Mouse (Mus musculus) heart, embryonic 11.5 days (tissue): ENCODE results near the gene Lrch1. TPM values are rescaled to one million over a fixed set of nuclear protein-coding genes. Genes with fewer than 3 reads are reported as not detected.

ENCODE experiments used
- ATAC-seq: fragments of 200-750 bp; cut with Nextera tagmentation; replicated peaks from 2 replicates; pipeline ENCODE4 v1.8.0; 2017; ENCODE audit warnings: moderate library complexity; ENCODE audit not compliant: insufficient number of reproducible peaks, low FRiP score, low TSS enrichment
- H3K27ac ChIP-seq: fragments of 300-500 bp; sonication (generic); 2 replicates; pipeline ENCODE4 v1.5.1; 2014; ENCODE audit warnings: mild to moderate bottlenecking, low read depth, low read length
- H3K27me3 ChIP-seq: fragments of 300-500 bp; sonication (generic); 2 replicates; pipeline ENCODE4 v1.6.1; 2014; ENCODE audit warnings: mild to moderate bottlenecking, low read length, mixed read lengths; ENCODE audit not compliant: control insufficient read depth, insufficient read depth
- H3K36me3 ChIP-seq: fragments of 300-500 bp; sonication (generic); 2 replicates; pipeline ENCODE4 v1.6.1; 2014; ENCODE audit warnings: mild to moderate bottlenecking, low read length, moderate library complexity, mixed read lengths; ENCODE audit not compliant: control insufficient read depth, insufficient read depth
- H3K4me1 ChIP-seq: fragments of 300-500 bp; sonication (generic); 2 replicates; pipeline ENCODE4 v1.6.1; 2014; ENCODE audit warnings: low read length; ENCODE audit not compliant: control insufficient read depth, insufficient read depth
- H3K4me2 ChIP-seq: fragments of 300-500 bp; sonication (generic); 2 replicates; pipeline ENCODE4 v1.6.1; 2014; ENCODE audit warnings: mild to moderate bottlenecking, moderate library complexity
- H3K4me3 ChIP-seq: fragments of 300-500 bp; sonication (generic); 2 replicates; pipeline ENCODE4 v1.5.1; 2014; ENCODE audit warnings: low read depth, low read length
- H3K9ac ChIP-seq: fragments of 300-500 bp; sonication (generic); 2 replicates; pipeline ENCODE4 v1.6.1; 2014; ENCODE audit warnings: mild to moderate bottlenecking, low read depth, low read length, moderate library complexity
- H3K9me3 ChIP-seq: fragments of 300-500 bp; sonication (generic); replicated peaks from 2 replicates; pipeline ENCODE4 v1.6.1; 2016; ENCODE audit warnings: low read length; ENCODE audit not compliant: control insufficient read depth
- WGBS: fragments of 180-500 bp; shearing (Covaris S2); extraction: QIAGEN DNeasy Blood & Tissue Kit; methylation state at CpG from one replicate; pipeline ENCODE4 v1.1.7; 2014; ENCODE audit not compliant: insufficient replicate concordance; 5-methylcytosine and 5-hydroxymethylcytosine counted together
- polyA plus RNA-seq: library from polyadenylated mRNA; unstranded; fragments of >200 nt; fragmentation: Nextera tagmentation; extraction: Ambion mirVana; gene quantifications from 2 replicates; pipeline ENCODE4 v1.2.1, GENCODE M21; 2014

The Lrch1 gene
- polyA plus RNA-seq, 1 experiment from 2014 or later = 10.0 TPM

GRCm38 (mm10) chr14:74774046-74774619, 173.5 kb downstream of the Lrch1 start:
- H3K27ac ChIP-seq = no peak overlapping the region
- no peaks in the 10 kb centered on the region for H3K4me1 ChIP-seq
- WGBS = 82% methylated on average over 10 of the region's 10 CpGs
- H3K4me3 ChIP-seq = no peak overlapping the region
- no peaks in the 10 kb centered on the region for H3K9me3 ChIP-seq
- H3K27me3 ChIP-seq = no peaks in the 10 kb centered on the region
- no peak overlapping the region for H3K9ac ChIP-seq
- peaks cover 16% of the 10 kb centered on the region for H3K36me3 ChIP-seq
- no peak for ATAC-seq
- no peak overlapping the region for H3K4me2 ChIP-seq

GRCm38 (mm10) chr14:74767892-74768291, 179.8 kb downstream of the Lrch1 start:
- H3K9ac ChIP-seq = no peak overlapping the region
- no peaks in the 10 kb centered on the region for H3K9me3 ChIP-seq
- no peak overlapping the region for H3K4me2 ChIP-seq
- WGBS = 55% methylated on average over 1 of the region's 1 CpGs
- H3K36me3 ChIP-seq = peaks cover 17% of the 10 kb centered on the region
- no peak overlapping the region for H3K27ac ChIP-seq
- no peak for ATAC-seq
- no peak overlapping the region for H3K4me3 ChIP-seq
- H3K27me3 ChIP-seq = no peaks in the 10 kb centered on the region
- H3K4me1 ChIP-seq = no peaks in the 10 kb centered on the region

GRCm38 (mm10) chr14:74764191-74764918, 183.3 kb downstream of the Lrch1 start:
- Histone ChIP-seq H3K9me3 (no peaks in the 10 kb centered on the region), H3K4me1 (no peaks in the 10 kb centered on the region), H3K9ac (no peak overlapping the region), H3K4me2 (no peak overlapping the region), H3K36me3 (peaks cover 3% of the 10 kb centered on the region), H3K4me3 (no peak overlapping the region), H3K27me3 (no peaks in the 10 kb centered on the region), H3K27ac (peak overlapping the region; percentile 13; the same call in 1 of the 2 replicates)
- 59% methylated on average over 10 of the region's 10 CpGs for WGBS
- no peak for ATAC-seq

- Histone ChIP-seq H3K27ac (no peak overlapping the region), H3K4me3 (no peak overlapping the region), H3K9ac (no peak overlapping the region), H3K36me3 (peaks cover 21% of the 10 kb centered on the region), H3K4me2 (no peak overlapping the region), H3K4me1 (peaks cover 5% of the 10 kb centered on the region; the same call in 1 of the 2 replicates), H3K27me3 (no peaks in the 10 kb centered on the region), H3K9me3 (no peaks in the 10 kb centered on the region)
- ATAC-seq = no peak
- 94% methylated on average over 6 of the region's 6 CpGs for WGBS
Measured at GRCm38 (mm10) chr14:74736850-74737249, 210.8 kb downstream of the Lrch1 start.

GRCm38 (mm10) chr14:74735471-74735870, 212.2 kb downstream of the Lrch1 start:
- Histone ChIP-seq H3K27ac (no peak overlapping the region), H3K9me3 (no peaks in the 10 kb centered on the region), H3K4me2 (no peak overlapping the region), H3K36me3 (peaks cover 21% of the 10 kb centered on the region), H3K9ac (no peak overlapping the region), H3K4me3 (no peak overlapping the region), H3K27me3 (no peaks in the 10 kb centered on the region), H3K4me1 (peaks cover 5% of the 10 kb centered on the region; the same call in 1 of the 2 replicates)
- 50% methylated on average over 6 of the region's 6 CpGs for WGBS
- no peak for ATAC-seq

- Histone ChIP-seq H3K9me3 (no peaks in the 10 kb centered on the region), H3K4me3 (peak overlapping the region; percentile 81), H3K4me1 (peaks cover 5% of the 10 kb centered on the region; the same call in 1 of the 2 replicates), H3K36me3 (peaks cover 14% of the 10 kb centered on the region), H3K4me2 (peak overlapping the region; percentile 65), H3K27me3 (no peaks in the 10 kb centered on the region), H3K9ac (no peak overlapping the region), H3K27ac (no peak overlapping the region)
- WGBS = 71% methylated on average over 2 of the region's 2 CpGs
- no peak for ATAC-seq
Measured at GRCm38 (mm10) chr14:74733397-74733796, 214.3 kb downstream of the Lrch1 start.

- H3K36me3 ChIP-seq = peaks cover 10% of the 10 kb centered on the region
- peaks cover 5% of the 10 kb centered on the region; the same call in 1 of the 2 replicates for H3K4me1 ChIP-seq
- peak within 1 kb of the TSS; percentile 81 for H3K4me3 ChIP-seq
- no peaks in the 10 kb centered on the region for H3K27me3 ChIP-seq
- H3K9ac ChIP-seq = peak within 1 kb of the TSS; percentile 80
- peak within 1 kb of the TSS; percentile 87 for H3K27ac ChIP-seq
- H3K9me3 ChIP-seq = no peaks in the 10 kb centered on the region
- peak; percentile 100 for ATAC-seq
- WGBS = under 1% methylated on average over 53 of the region's 53 CpGs
- peak within 1 kb of the TSS; percentile 65 for H3K4me2 ChIP-seq
Measured at GRCm38 (mm10) chr14:74732079-74732783, 215.4 kb downstream of the Lrch1 start, which contains the start of gene Esd. Gene Esd, plus strand, starts transcription at chr14:74732297.

GRCm38 (mm10) chr14:74731221-74732078, 216.2 kb downstream of the Lrch1 start:
- peaks cover 4% of the 10 kb centered on the region; the same call in 1 of the 2 replicates for H3K36me3 ChIP-seq
- no peaks in the 10 kb centered on the region for H3K27me3 ChIP-seq
- peaks cover 5% of the 10 kb centered on the region; the same call in 1 of the 2 replicates for H3K4me1 ChIP-seq
- peak overlapping the region; percentile 65 for H3K4me2 ChIP-seq
- H3K9me3 ChIP-seq = no peaks in the 10 kb centered on the region
- 28% methylated on average over 9 of the region's 9 CpGs for WGBS
- ATAC-seq = no peak
- H3K4me3 ChIP-seq = peak overlapping the region; percentile 81
- peak overlapping the region; percentile 44; the same call in 1 of the 2 replicates for H3K9ac ChIP-seq
- 0 out of 2 replicates have a peak overlapping the region, but pooled peaks have one; percentile 50 for H3K27ac ChIP-seq
